Mouse (Mus musculus): Measurements from ENCODE around the gene Krt88.
A peak's percentile ranks its signal among the peaks of the same experiment; 100 is the strongest.

Krt88 gene

DNA sequence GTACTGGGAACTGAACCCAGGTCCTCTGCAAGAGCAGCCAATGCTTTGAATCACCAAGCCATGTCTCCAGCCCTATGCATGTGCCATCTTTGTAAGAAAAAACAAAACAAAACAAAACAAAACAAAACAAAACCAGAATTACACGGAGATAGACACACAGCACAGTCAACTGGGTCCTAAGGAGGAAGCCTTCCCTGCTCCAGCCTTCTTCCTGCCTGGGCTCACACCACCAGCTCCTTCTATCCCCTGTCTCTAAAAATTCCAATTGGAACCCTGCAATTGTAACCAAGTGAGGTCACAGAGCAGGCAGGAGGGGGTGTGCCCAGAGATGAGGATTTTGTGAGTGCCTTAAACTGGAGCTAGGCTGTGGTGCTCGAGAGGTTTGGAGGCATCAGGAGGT is at the start of gene Krt88:
Gene Krt88, plus strand, starts transcription at position 301 of the 400 bp plus-strand sequence.
- DNase-seq (ENCODE audit: low read depth), result no peak

GRCm38 (mm10) chr15:101398269-101398668 is 49.3 kb upstream of the Krt88 start:
- peak; percentile 41 for DNase-seq (ENCODE audit: low read depth)

DNA sequence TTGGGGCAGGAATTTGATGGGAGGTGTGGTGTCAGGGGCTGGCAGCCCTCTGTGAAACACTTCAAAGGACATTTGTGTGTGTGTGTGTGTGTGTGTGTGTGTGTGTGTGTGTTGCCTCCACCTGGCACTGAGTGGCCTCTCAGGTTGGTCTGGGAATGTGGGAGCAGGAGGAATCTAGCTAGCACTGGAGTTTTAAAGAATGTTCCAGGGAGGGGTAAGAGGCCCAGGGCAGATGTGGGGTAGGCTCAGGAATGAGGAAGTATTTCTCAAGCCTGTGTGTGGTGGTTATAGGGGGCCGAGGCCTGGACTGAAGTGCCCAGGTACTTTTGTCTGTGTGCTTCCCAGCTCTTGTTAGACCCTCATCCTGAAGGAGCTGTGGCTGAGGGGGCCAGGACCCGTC is 36.8 kb upstream of the Krt88 start, which contains the start of gene Krt7:
Gene Krt7, plus strand, starts transcription at position 269 of the 400 bp plus-strand sequence.
- DNase-seq (ENCODE audit: low read depth), result peak; percentile 41

- no peak for DNase-seq (ENCODE audit: low read depth)
Measured at GRCm38 (mm10) chr15:101412188-101412587, 35.4 kb upstream of the Krt88 start.

GRCm38 (mm10) chr15:101413916-101414635 is 33.5 kb upstream of the Krt88 start:
- peak; percentile 65 for DNase-seq (ENCODE audit: low read depth)

DNA sequence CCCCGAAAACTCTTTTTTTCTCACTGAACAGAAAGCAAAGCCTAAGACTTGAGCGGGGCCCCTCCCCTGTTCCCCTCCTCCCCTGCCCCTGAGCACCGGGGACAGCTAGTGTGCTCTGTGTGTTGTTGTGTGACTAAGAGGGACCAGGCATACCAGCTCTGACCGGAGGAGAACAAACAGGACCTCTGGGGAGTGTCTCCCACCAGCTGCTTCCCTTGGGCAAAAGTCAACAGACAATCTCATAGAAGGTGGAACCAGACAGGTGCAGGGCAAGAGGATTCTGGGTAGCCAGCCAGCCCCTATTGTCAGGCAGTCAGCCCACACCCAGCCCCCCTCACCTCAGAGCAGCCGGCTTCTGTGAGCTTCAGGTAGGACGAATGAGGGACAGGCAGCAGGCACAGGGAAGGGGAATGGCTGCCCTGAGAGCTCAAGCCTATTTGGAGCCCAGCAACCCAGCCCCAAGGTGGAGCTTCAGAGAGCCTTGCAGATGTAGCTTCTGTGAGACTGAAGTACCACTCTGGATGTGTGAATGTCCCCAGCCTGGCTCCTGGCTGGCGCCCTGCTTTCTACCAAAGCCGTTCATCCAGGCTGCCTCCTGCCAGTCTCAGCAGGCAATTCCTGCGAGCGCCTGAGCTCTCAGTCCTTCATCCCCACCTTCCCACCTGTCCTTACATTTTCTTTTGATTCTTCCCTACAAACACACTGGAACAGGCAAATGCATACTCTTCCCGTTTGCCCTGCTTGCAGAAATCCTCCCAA is 32.6 kb upstream of the Krt88 start:
- DNase-seq (ENCODE audit: low read depth), result no peak

DNA sequence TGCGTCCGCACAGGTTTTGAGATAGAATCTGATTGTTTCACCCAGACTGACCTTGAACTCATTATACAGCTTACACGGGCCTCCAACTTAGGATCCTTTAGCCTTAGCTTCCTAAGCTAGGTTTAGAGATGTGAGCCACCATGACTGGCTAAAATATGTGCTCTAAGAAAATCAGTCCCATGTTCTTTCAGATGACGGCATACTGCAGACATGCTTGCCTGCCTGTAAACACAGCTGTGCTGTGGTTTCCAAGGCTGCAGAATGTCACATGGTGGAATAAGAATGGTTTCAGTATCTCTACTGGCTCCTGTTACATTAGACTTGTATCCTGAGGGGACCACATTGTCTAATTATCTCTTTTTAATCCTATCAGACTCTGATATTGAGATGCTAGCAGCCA is 28.6 kb upstream of the Krt88 start:
- peak; percentile 54 for DNase-seq (ENCODE audit: low read depth)

DNA sequence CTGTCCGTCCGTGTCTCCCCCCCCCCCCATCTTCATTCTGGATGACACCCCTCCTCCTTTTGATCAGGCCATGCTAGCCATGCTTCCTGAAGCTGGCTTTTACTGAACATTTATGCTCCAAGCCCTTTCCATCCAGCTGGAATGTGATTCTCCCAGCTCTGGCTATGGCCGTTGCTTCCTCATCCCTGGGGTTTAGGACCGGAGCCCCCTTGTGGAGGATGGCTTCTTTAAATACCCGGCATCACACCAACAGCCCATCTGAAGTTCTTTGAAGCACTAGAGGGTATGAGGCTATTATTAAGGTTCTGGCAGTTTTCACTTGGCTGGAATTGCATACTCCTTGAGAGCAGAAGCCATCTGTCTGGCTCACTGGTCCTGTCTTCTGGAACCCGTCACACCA is 26.6 kb upstream of the Krt88 start:
- peak; percentile 68 for DNase-seq (ENCODE audit: low read depth)

- peak; percentile 68 for DNase-seq (ENCODE audit: low read depth)
Measured at GRCm38 (mm10) chr15:101424914-101425313, 22.6 kb upstream of the Krt88 start.

DNA sequence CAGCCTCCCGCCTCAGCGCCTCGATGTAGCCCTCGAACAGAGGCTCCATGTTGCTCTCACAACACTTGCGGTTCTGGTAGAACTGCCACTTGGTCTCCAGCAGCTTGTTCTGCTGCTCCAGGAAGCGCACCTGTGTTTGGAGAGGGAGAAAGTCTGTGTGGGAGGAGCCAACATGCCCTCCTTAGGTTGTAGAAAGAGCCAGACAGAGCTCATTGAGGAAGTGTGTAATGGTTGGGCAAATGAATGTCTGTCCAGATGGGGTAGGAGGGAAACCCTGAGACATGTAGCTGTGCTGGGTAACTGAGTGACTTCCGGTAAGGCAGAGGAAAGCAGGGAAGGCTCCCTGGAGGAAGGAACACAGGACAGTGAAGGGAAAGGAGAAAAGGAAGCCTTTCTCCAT is 10.9 kb upstream of the Krt88 start:
- no peak for DNase-seq (ENCODE audit: low read depth)

GRCm38 (mm10) chr15:101438555-101438954 is 9.0 kb upstream of the Krt88 start, which contains the start of gene Krt87:
Krt87 (minus strand) TSS chr15:101438804.
- DNase-seq (ENCODE audit: low read depth), result no peak

- no peak for DNase-seq (ENCODE audit: low read depth)
Measured at GRCm38 (mm10) chr15:101440837-101441236, 6.7 kb upstream of the Krt88 start.

DNA sequence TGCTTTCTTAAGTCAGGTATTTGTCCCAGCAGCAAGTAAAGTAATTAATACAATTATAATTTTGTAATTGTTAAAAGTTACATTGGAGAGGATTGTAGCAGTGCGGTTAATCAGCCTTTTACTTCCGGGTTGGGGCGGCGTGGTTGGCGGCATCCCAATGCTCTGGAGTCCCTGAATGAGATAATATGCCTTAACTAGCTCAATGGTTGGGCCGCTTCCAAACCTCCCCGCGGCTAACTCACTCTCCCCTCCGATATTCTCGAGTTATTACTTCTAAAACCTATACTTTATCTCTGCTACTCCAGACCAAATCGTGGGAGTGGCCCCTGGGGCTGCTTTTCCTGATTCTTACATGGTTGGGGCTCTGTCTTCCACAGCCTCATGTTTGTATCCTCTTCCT is 972 bp upstream of the Krt88 start:
- no peak for DNase-seq (ENCODE audit: low read depth)

DNA sequence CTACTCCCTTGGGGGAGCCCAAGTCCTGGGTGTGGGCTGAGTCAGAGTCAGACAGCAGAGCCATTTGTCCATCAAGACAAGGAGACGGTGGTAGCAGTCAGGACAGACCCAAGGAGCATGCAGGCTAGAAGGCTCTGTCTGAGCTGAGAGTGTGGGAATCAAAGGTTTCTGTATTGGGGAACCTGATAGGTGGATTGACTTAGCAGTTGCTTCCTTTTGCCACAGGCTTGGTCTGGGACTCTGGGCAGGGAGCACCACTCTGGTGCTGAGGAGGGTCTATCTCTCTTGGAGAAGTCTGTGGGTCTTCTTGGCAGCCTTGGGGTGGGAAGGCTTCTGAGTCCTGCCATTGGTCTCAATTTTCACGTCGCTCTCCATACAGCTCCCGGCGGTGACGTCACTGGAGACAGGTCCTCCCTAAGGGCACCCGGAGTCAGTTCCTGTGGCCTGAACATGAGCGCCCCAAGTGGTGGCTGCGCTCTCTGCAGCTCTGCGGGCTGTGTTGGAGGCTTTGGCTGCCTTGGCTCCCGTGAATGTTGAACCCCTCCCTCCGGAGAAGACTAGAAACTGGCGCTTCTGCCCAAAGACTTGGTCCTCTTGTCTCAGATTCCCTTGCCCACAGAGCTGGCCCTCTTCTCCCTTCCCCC is 5.7 kb downstream of the Krt88 start:
- DNase-seq (ENCODE audit: low read depth), result peak; percentile 72

GRCm38 (mm10) chr15:101454774-101455173 is 7.2 kb downstream of the Krt88 start:
- peak; percentile 62 for DNase-seq (ENCODE audit: low read depth)

- DNase-seq (ENCODE audit: low read depth), result peak; percentile 93
Measured at GRCm38 (mm10) chr15:101455292-101455691, 7.7 kb downstream of the Krt88 start.

DNA sequence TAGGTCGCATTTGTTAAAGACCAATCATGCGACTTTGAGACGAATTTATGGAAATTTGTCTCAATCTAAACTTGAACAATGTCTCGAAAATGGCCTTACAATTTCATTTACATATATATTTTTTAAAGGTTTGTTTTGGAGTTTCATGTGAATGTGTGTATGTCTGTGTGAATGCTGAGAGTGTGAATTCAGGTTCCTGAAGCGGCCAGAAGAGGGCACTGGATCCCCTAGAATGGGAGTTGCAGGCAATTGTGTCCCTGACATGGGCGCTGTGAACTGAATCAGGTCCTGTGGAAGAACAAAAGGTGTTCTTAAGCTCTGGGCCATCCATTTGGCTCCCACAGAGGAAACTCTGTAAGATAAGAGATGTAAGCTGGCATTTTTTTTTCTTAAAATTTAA is 8.3 kb downstream of the Krt88 start:
- peak; percentile 65 for DNase-seq (ENCODE audit: low read depth)

DNA sequence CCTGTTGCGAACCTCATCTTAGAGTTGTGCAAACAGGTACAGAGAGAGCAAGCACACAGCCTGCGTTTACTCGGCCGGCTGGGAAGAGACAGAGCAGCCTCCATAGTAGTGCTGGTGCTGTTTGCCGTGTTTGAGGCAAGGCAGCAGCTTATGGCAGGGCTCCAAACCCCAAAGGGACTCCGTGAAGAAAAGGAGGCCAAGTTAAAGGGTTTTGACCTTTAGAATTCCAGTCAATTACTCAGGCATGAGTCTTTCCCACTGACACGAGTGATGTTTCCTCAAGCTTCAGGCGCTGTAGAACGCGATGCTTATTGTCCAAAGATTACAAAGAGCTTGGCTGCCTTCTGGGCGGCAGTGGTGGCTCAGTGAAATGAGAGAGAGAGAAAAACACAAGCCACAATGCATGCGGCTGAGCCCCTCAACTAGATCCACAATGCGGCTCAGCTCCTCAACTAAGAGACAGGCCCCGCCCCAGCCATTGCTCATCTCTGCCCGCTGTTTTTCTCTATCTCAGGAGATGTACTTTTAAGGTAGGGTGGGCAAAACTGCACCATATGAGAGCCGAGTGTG is 10.9 kb downstream of the Krt88 start:
- DNase-seq (ENCODE audit: low read depth), result peak; percentile 94

DNA sequence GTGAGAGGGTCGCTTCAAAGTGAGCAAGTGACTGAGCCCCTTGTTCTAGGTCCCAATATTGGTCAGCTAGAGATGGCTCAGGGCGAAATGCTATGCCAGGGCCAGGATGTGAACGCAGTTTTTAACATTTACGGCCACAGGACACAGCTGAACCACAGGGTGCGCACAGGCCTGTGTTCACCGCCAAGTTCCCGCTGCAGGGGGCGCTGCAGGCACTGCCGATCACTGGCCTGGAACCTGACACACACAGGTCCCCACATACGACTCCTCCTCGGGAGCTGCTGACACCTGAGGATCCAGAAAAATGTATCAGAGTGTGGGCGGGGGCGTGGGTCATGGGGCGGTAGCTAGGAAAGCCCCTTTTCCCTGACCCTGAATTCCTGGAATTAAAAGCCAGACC is 11.7 kb downstream of the Krt88 start:
- DNase-seq (ENCODE audit: low read depth), result peak; percentile 72

GRCm38 (mm10) chr15:101463651-101464050 is 16.1 kb downstream of the Krt88 start, which contains the start of gene Krt81:
Krt81 (minus strand) TSS chr15:101463751.
- no peak for DNase-seq (ENCODE audit: low read depth)

DNA sequence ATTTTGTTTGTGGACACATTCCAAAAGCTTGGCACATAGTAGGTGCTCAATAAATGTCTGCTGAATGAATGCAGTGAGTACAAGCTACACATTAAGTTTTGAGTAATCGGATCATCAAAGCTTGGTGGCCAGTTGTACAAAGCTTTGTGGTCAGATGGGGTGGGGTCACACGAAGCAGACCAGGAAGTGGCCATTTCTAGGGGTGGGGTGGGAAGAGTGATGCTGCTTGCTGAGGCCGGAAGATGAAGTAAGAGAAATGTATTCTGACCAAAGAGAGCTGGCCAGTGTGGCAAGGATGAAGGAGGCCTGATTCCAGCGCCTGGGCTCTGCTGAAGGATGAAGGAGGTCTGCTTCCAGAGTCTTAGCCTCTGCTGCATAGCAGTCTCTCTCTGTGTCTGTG is 21.5 kb downstream of the Krt88 start:
- no peak for DNase-seq (ENCODE audit: low read depth)

GRCm38 (mm10) chr15:101472952-101473528 is 25.5 kb downstream of the Krt88 start, which contains the start of gene Krt86:
Krt86 (plus strand) TSS chr15:101473478.
- peak; percentile 93 for DNase-seq (ENCODE audit: low read depth)
